Mouse (Mus musculus) megakaryocyte-erythroid progenitor cell, adult 5-6 weeks (primary cell): ENCODE results near the gene Olfr33. TPM values are rescaled to one million over a fixed set of nuclear protein-coding genes. Genes with fewer than 3 reads are reported as not detected.

Experiments
- ATAC-seq: replicated peaks from 2 replicates; pipeline ENCODE4 v1.8.0; 2016; ENCODE audit warnings: mild to moderate bottlenecking, inconsistent platforms; ENCODE audit not compliant: severe bottlenecking, poor library complexity, low FRiP score, low TSS enrichment
- total RNA-seq, 2 experiments: library from RNA; stranded (forward) in 1 of 2; stranded (reverse) in 1 of 2; fragments of 200-1000, 215-1000 nt in 1 of 2; fragments of >200 nt in 1 of 2; fragmentation: Nextera tagmentation in 1 of 2; gene quantifications; 2 replicates each; pipeline ENCODE4 v1.2.3; 2014 to 2017

Gene Olfr33
- total RNA-seq (2014; fragmentation: Nextera tagmentation) (not detected in 2 replicates), total RNA-seq (2017) (not detected in 2 replicates)

DNA sequence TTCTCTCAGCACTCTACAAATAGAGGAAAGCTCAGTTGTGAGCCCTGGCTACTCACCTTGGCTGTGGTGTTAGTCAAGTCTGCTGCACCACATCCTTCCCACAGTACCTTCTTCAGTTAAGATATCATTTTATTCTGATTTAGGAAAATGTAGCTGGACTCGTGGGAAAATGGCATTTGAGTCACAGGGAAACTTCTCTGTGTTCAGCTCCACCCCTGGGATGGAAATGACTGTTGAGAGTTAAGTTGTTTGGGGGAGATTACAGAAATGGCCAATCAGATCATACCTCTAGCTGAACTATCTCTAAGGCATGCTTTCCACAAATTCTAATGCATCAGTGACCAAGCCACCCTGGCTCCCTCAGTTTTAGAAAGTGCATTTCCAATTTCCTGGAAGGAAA is at the start of gene Olfr33:
Gene Olfr33 (minus strand): TSS at position 101 of the 400 bp plus-strand sequence.
- no peak for ATAC-seq

DNA sequence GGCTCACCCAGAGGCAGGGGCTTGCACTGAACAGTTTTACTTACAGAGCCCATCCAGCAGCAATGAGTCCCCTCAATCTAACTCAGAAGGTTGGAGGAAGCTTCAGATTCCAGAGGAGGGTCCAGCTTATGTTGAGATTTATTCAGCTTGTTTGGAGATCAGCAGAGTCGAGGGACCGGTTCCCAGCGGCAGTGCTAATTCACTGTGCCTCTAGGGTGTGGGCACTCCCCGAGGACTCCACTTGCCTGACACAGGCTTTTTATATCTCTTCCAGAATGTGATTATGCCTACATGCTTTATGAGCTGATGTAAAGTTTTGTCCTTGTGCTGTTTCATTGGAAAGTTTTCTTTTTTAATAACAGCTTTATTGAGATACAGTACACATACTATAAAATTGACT is 40.4 kb upstream of the Olfr33 start, which contains the start of the genes Olfr560 and Olfr78:
Gene Olfr560 (minus strand): TSS at position 101 of the 400 bp plus-strand sequence.
Gene Olfr78 (minus strand): TSS at position 206 of the 400 bp plus-strand sequence.
- ATAC-seq: no peak

DNA sequence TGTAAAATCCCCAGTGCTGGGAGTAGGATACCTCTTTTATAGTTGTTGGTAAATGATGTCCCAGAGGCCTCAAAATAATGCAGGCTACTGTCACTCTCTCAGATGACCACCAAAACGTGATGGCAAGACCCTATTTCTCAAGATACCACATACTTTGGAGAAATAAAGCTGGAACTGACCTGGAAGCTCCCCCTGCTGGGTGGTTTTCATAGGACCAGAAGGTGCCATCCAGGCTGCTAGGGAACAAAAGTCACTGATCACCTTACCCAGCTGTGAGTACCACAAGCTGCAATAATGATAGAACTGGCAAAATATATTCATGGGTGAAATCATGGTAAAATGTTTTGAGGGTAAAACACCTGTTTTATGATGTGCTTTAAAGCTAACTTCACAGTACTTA is 33.2 kb upstream of the Olfr33 start:
- 0 out of 2 replicates have a peak, but pooled peaks have one; percentile 59 for ATAC-seq

DNA sequence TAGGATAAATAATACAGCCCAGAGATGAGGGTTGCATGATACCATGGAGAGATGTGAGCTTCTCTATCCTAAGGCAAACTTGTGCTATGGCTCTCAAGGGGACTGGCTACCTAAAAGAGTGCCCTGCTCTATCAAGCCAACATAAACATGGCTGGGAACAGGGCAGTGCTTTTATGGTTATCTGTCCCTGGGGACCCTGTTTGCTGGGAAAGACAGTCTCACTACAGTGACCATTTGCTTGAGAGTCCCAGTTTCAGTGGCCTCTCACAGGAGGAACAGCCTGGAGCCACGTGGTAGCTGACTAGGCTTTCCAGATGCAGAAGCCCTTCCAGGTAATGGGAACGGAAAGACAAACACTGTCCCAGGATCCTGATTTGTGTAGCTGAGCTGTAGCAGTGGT is 18.8 kb upstream of the Olfr33 start:
- no peak for ATAC-seq

DNA sequence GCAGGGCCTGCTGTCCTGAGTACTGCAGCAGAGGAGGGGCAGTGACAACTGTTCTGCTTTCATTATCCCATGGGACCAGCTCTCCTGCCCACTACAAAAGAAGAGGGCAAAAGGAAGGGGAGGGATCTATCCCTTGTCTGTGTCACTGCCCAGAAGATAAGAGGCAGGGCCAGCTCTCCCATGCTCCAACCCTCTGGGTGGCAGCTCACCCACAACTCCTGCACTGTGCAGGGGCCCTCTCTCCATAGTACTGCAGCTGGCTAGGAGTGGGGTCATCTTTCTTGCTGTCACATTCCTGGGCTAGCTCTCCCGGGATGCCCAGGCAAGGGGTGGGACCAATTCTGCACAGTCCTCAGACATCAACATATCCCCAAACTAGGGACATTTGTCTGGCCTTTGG is 14.9 kb upstream of the Olfr33 start:
- ATAC-seq: no peak

DNA sequence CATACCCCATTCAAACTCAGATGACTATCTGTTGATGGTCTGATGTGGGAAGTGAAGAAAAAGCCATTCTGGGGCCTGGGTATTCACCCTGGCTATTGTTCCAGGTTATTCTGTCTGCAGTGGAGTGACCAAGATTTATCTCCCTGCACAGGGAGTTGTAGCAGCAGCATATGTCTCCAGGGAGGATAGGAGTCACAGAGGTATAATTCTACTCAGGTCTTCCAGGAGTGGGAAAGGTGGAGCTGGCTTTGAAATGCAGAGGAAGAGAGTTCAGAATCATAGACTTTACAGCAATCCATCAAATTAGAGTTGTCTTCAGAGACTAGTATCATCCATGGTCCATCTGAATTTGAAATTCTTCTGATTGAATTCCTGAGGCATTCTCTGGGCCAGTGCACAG is 8.5 kb upstream of the Olfr33 start, which contains the start of gene Olfr559:
Gene Olfr559 (minus strand): TSS at position 101 of the 400 bp plus-strand sequence.
- ATAC-seq: no peak

DNA sequence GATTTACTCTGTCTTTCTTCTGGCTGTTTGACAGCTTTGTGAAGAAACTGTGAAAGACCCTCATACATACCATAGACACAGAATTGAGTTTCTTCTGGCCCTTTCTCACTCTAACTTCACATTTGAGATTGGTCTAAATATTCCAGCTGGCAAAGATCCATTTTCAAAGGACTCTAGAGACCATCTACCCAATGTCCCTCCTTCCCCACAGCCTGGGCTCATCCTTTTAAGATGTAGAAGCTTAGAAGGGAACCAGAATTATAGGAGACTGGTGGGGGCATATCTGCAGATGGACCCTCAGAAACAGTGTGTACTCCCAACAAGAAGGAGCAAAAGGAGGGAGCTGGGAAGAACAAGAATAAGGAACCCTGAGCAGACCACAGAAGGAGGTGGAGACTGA is 17.0 kb downstream of the Olfr33 start, which contains the start of gene Olfr558:
Gene Olfr558 (plus strand): TSS at position 301 of the 400 bp plus-strand sequence.
- no peak for ATAC-seq

DNA sequence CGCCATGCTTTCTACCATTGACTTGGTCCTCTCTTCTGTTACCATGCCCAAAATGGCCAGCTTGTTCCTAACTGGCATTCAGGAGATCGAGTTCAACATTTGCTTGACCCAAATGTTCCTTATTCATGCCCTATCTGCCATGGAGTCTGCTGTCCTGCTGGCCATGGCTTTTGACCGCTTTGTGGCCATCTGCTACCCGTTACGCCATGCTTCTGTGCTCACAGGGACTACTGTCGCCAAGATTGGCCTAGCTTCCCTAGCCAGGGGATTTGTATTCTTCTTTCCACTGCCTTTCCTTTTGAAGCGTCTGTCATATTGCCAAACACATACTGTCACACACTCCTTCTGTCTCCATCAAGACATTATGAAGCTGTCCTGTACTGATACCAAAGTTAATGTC is 20.4 kb downstream of the Olfr33 start:
- no peak for ATAC-seq

DNA sequence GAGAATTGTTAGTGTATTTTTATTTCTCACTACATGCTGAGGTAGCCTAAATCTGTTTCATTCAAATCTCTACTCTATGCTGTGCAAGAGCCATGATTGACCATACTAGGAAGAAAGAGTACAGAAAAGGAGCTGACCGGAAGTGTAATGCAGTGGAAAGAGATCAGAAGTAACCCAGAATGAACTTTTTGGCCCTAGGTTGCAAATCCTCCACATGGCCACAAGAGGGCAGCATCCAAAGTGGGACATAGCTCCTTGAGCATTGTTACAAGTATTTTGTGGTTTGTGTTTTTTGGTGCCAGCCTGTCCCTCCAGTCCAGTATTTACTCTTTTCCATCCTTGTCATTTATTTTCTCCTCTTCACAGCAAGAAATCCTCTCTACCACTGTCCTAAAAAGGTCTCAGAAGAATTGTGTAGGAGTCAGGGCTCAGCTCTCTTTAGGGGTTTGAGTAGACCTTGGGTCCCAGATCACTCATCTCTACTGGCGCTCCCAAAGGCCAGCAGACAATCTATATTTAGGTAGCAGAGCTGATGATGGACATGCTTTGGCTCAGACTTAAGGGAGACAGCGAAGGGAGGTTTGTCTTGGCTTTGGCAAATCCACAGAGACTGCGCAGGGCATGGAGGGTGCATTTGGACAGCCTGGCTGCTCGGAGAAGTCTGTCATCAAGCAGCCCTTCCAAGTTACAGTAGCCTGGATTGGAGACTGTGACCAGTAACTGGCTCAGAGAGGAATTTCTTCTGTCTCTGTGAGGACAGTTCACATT is 23.3 kb downstream of the Olfr33 start, which contains the start of gene Olfr557:
Gene Olfr557 (plus strand): TSS at position 553 of the 768 bp plus-strand sequence.
- peak; percentile 91 for ATAC-seq

DNA sequence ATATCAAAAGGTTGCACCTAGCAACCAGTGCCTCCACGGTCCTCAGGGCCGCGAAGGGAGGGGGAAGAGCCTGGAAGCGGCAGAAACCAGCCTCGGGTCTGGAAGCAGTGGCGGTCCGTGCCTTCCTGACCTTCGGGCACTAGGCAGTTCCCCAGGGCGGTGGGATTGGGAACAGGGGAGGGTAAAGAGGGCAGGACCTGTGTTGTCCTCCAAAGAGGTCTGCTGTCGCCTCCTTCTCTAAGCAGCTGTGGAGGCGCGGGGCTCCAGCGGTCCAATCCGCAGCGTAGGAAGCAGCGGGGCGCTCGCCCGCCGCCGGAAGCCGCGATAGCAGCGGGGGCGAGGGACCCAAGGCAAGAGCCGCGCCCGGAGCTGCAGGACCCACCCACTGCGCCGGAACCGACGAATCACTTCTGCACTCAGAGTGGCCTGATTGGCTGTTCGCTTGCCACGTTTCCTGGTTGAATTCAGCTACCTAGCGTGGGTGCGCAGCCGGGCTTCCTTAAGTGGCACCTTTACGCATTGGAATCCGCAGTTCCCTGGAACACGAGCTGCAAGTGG is 31.8 kb downstream of the Olfr33 start, which contains the start of gene Trim68:
Gene Trim68 (minus strand): TSS at position 384 of the 558 bp plus-strand sequence.
- ATAC-seq: peak; percentile 100

DNA sequence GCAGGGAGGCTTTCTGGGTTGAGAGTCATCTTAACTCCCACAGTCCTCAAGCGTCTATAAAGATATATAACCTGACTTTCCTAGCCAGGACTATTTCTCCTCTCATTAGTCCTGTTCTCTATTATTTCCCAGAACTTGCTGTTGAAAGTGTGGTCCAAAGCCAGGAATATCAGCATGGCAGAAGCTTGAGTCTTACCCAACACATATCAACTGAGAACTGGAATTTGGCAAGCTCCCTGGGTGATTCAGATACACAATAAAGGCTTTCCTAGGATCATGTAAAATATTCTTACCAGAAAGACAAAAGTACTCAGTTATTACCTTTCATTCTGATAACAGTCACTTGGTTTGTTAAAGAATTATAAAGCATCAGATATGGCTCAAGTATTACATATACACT is 37.0 kb downstream of the Olfr33 start:
- no peak for ATAC-seq

DNA sequence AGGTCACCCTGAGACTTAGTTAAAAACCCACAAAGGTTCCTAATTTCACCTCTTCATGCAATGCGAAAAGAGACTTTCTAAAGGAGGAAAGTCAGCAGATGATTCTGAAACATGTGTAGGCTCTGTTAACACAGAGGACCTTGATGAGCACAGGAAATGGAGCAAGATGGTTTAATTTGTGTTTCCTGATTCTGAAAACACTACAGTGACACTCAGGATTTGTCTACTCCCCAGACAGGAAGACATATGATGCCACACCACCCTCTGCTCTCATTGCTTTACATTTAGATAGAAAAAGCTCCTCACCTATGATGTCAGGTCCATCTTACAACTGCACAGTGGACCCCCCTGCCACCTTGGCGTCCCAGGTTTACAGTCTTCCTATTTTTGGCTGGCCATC is 42.6 kb downstream of the Olfr33 start:
- ATAC-seq: no peak

DNA sequence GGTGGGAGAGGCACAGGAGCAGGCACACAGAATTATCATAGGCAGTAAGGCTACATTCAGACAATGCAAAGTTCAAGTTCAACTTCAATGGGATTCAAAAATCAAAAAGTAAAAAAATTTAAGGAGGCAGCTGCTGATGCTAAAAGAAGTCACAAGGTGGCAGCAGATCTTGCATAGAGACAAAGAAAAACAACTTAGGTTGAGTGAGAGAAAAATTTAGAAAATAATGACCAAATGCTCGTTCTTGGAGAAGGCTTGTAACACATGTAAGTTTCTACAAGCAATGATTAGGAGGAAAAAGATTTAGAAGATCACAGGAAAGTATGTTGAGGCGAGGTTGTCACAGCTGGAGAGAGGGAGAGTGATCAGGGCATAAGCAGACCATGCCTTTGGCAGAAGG is 53.5 kb downstream of the Olfr33 start:
- no peak for ATAC-seq

DNA sequence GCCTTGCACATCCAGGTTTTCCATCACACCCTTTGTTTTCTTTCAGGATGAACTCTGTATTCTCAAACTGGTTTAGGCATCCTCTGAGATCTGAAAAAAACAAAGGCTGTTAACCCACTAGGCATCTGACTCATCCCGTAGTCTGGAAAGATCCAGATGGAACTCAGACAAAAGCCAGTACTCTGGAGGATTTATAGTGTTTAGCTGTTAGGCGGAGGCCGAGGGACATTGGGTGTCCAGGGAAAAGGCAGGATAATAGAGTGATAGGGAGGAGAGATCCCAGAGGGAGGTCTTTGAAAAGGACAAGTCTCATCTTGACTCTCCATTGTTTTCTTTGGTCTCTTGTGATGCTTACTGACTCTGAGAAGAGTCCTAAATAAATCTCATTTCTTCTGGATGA is 54.3 kb downstream of the Olfr33 start, which contains the start of gene Olfr556:
Gene Olfr556 (plus strand): TSS at position 301 of the 400 bp plus-strand sequence.
- ATAC-seq: no peak

Other genes with a start within 250 kb of the Olfr33 start
Only the 30 nearest of the 32 such genes appear.
- not detected in 2 replicates for gene Olfr543, start 237.4 kb downstream of the Olfr33 start, total RNA-seq (2014; fragmentation: Nextera tagmentation)
- gene Olfr543, start 237.4 kb downstream of the Olfr33 start, total RNA-seq (2017): 0.09 TPM in 1 of 2 replicates, not detected in the other
- gene Olfr544, start 230.8 kb downstream of the Olfr33 start, total RNA-seq (2014; fragmentation: Nextera tagmentation): not detected in 2 replicates
- gene Olfr544, start 230.8 kb downstream of the Olfr33 start, total RNA-seq (2017): 0.05 TPM in 1 of 2 replicates, not detected in the other
- gene Olfr545, start 219.5 kb downstream of the Olfr33 start, total RNA-seq (2014; fragmentation: Nextera tagmentation): not detected in 2 replicates
- gene Olfr545, start 219.5 kb downstream of the Olfr33 start, total RNA-seq (2017): not detected in 2 replicates
- gene Olfr547, start 184.3 kb downstream of the Olfr33 start, total RNA-seq (2014; fragmentation: Nextera tagmentation): not detected in 2 replicates
- gene Olfr547, start 184.3 kb downstream of the Olfr33 start, total RNA-seq (2017): not detected in 2 replicates
- not detected in 2 replicates for gene Olfr548-ps1, start 178.2 kb downstream of the Olfr33 start, total RNA-seq (2014; fragmentation: Nextera tagmentation)
- not detected in 2 replicates for gene Olfr548-ps1, start 178.2 kb downstream of the Olfr33 start, total RNA-seq (2017)
- not detected in 2 replicates for gene Olfr549, start 169.2 kb downstream of the Olfr33 start, total RNA-seq (2014; fragmentation: Nextera tagmentation)
- not detected in 2 replicates for gene Olfr549, start 169.2 kb downstream of the Olfr33 start, total RNA-seq (2017)
- gene Trim21, start 153.6 kb downstream of the Olfr33 start, total RNA-seq (2014; fragmentation: Nextera tagmentation): 10.2 and 20.0 TPM in 2 replicates
- gene Trim21, start 153.6 kb downstream of the Olfr33 start, total RNA-seq (2017): 24.0 and 31.5 TPM in 2 replicates
- gene Olfr550, start 147.6 kb downstream of the Olfr33 start, total RNA-seq (2014; fragmentation: Nextera tagmentation): not detected in 2 replicates
- 0.04 TPM in 1 of 2 replicates, not detected in the other for gene Olfr550, start 147.6 kb downstream of the Olfr33 start, total RNA-seq (2017)
- gene Olfr551, start 127.2 kb downstream of the Olfr33 start, total RNA-seq (2014; fragmentation: Nextera tagmentation): not detected in 2 replicates
- gene Olfr551, start 127.2 kb downstream of the Olfr33 start, total RNA-seq (2017): not detected in 2 replicates
- 0.20 TPM in 1 of 2 replicates, not detected in the other for gene Olfr552, start 121.3 kb downstream of the Olfr33 start, total RNA-seq (2014; fragmentation: Nextera tagmentation)
- gene Olfr552, start 121.3 kb downstream of the Olfr33 start, total RNA-seq (2017): not detected in 2 replicates
- not detected in 2 replicates for gene Olfr553, start 100.9 kb downstream of the Olfr33 start, total RNA-seq (2014; fragmentation: Nextera tagmentation)
- not detected in 2 replicates for gene Olfr553, start 100.9 kb downstream of the Olfr33 start, total RNA-seq (2017)
- not detected in 2 replicates for gene Olfr554, start 80.6 kb downstream of the Olfr33 start, total RNA-seq (2014; fragmentation: Nextera tagmentation)
- gene Olfr554, start 80.6 kb downstream of the Olfr33 start, total RNA-seq (2017): not detected in 2 replicates
- not detected in 2 replicates for gene Olfr555, start 60.2 kb downstream of the Olfr33 start, total RNA-seq (2014; fragmentation: Nextera tagmentation)
- not detected in 2 replicates for gene Olfr555, start 60.2 kb downstream of the Olfr33 start, total RNA-seq (2017)
- not detected in 2 replicates for gene Olfr556, start 54.2 kb downstream of the Olfr33 start, total RNA-seq (2014; fragmentation: Nextera tagmentation)
- not detected in 2 replicates for gene Olfr556, start 54.2 kb downstream of the Olfr33 start, total RNA-seq (2017)
- gene Trim68, start 31.7 kb downstream of the Olfr33 start, total RNA-seq (2014; fragmentation: Nextera tagmentation): 6.7 and 8.4 TPM in 2 replicates
- 1.8 and 6.0 TPM in 2 replicates for gene Trim68, start 31.7 kb downstream of the Olfr33 start, total RNA-seq (2017)
- gene Olfr557, start 23.2 kb downstream of the Olfr33 start, total RNA-seq (2014; fragmentation: Nextera tagmentation): not detected in 2 replicates
- gene Olfr557, start 23.2 kb downstream of the Olfr33 start, total RNA-seq (2017): not detected in 2 replicates
- not detected in 2 replicates for gene Olfr558, start 16.9 kb downstream of the Olfr33 start, total RNA-seq (2014; fragmentation: Nextera tagmentation)
- not detected in 2 replicates for gene Olfr558, start 16.9 kb downstream of the Olfr33 start, total RNA-seq (2017)
- not detected in 2 replicates for gene Olfr559, start 8.4 kb upstream of the Olfr33 start, total RNA-seq (2014; fragmentation: Nextera tagmentation)
- gene Olfr559, start 8.4 kb upstream of the Olfr33 start, total RNA-seq (2017): not detected in 2 replicates
- not detected in 2 replicates for gene Olfr560, start 40.3 kb upstream of the Olfr33 start, total RNA-seq (2014; fragmentation: Nextera tagmentation)
- gene Olfr560, start 40.3 kb upstream of the Olfr33 start, total RNA-seq (2017): not detected in 2 replicates
- not detected in 2 replicates for gene Olfr78, start 40.4 kb upstream of the Olfr33 start, total RNA-seq (2014; fragmentation: Nextera tagmentation)
- gene Olfr78, start 40.4 kb upstream of the Olfr33 start, total RNA-seq (2017): not detected in 2 replicates
- not detected in 2 replicates for gene Olfr561, start 52.2 kb upstream of the Olfr33 start, total RNA-seq (2014; fragmentation: Nextera tagmentation)
- gene Olfr561, start 52.2 kb upstream of the Olfr33 start, total RNA-seq (2017): not detected in 2 replicates
- not detected in 2 replicates for gene Olfr564, start 84.4 kb upstream of the Olfr33 start, total RNA-seq (2014; fragmentation: Nextera tagmentation)
- gene Olfr564, start 84.4 kb upstream of the Olfr33 start, total RNA-seq (2017): not detected in 2 replicates
- gene Olfr566, start 139.7 kb upstream of the Olfr33 start, total RNA-seq (2014; fragmentation: Nextera tagmentation): not detected in 2 replicates
- gene Olfr566, start 139.7 kb upstream of the Olfr33 start, total RNA-seq (2017): not detected in 2 replicates
- gene Olfr568, start 158.1 kb upstream of the Olfr33 start, total RNA-seq (2014; fragmentation: Nextera tagmentation): not detected in 2 replicates
- gene Olfr568, start 158.1 kb upstream of the Olfr33 start, total RNA-seq (2017): not detected in 2 replicates
- gene Olfr569, start 171.8 kb upstream of the Olfr33 start, total RNA-seq (2014; fragmentation: Nextera tagmentation): not detected in 2 replicates
- not detected in 2 replicates for gene Olfr569, start 171.8 kb upstream of the Olfr33 start, total RNA-seq (2017)
- gene Olfr570, start 175.5 kb upstream of the Olfr33 start, total RNA-seq (2014; fragmentation: Nextera tagmentation): not detected in 2 replicates
- not detected in 2 replicates for gene Olfr570, start 175.5 kb upstream of the Olfr33 start, total RNA-seq (2017)
- not detected in 2 replicates for gene Olfr571, start 198.5 kb upstream of the Olfr33 start, total RNA-seq (2014; fragmentation: Nextera tagmentation)
- not detected in 2 replicates for gene Olfr571, start 198.5 kb upstream of the Olfr33 start, total RNA-seq (2017)
- not detected in 2 replicates for gene Olfr572, start 205.3 kb upstream of the Olfr33 start, total RNA-seq (2014; fragmentation: Nextera tagmentation)
- gene Olfr572, start 205.3 kb upstream of the Olfr33 start, total RNA-seq (2017): not detected in 2 replicates
- not detected in 2 replicates for gene Olfr573-ps1, start 223.5 kb upstream of the Olfr33 start, total RNA-seq (2014; fragmentation: Nextera tagmentation)
- not detected in 2 replicates for gene Olfr573-ps1, start 223.5 kb upstream of the Olfr33 start, total RNA-seq (2017)
- gene Olfr574, start 229.4 kb upstream of the Olfr33 start, total RNA-seq (2014; fragmentation: Nextera tagmentation): not detected in 2 replicates
- gene Olfr574, start 229.4 kb upstream of the Olfr33 start, total RNA-seq (2017): not detected in 2 replicates